In the genomic region with DNA sequence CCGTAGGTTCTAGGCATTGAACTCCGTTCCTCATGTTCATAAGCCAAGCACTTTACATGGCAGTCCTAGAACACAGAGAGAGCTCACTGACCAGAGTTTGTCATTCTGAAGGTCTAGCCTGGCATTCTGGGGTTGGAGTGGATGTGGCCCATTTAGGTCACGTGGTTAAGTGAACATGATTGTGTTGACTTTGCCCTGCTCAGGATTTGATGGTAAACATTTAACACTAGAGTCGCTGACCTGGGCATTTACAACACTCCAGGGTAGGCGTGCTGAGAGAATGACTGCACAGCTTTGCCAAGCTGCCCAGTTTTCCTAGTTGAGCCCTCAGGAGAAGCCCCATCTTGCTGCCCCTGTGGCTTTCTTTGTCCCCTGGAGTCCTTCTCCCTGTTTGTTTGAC, we compare ENCODE assay signal across 18 mouse cellular contexts. TPM values are rescaled to one million over a fixed set of nuclear protein-coding genes. Genes with fewer than 3 reads are reported as not detected.
"Had no signal": no experiment of that assay in that cellular context is flagged by ENCODE, and none has a peak within 500 bp of the region (broad histone marks: within the 10 kb centered on the region; RNA-seq: fewer than 3 reads in every experiment).

No protein-coding gene starts in this region.

- H3K4me3 ChIP-seq: hindbrain, embryonic 15.5 days; left cerebral cortex, adult 2 months; stomach, embryonic 15.5 days had no signal

- H3K9me3 ChIP-seq: hindbrain, embryonic 15.5 days; stomach, embryonic 15.5 days had no signal

- DNase-seq: layer of hippocampus, postnatal 36 days; lung, adult 2 months; lung, postnatal 14 days; lung, postnatal 4 days; midbrain, embryonic 14.5 days; right cerebral cortex, adult 18-20 months; right cerebral cortex, postnatal 14 days; right cerebral cortex, postnatal 4 days; spleen, adult 18-20 months; thymus, postnatal 25 days had no signal

- H3K27ac ChIP-seq: hindbrain, embryonic 15.5 days; kidney, postnatal 0 days; left cerebral cortex, adult 2 months; liver, embryonic 14.5 days; stomach, embryonic 15.5 days had no signal

- H3K9ac ChIP-seq: hindbrain, embryonic 15.5 days; liver, embryonic 14.5 days; stomach, embryonic 15.5 days had no signal

- H3K27me3 ChIP-seq: hindbrain, embryonic 15.5 days; stomach, embryonic 15.5 days had no signal

- H3K36me3 ChIP-seq: hindbrain, embryonic 15.5 days; stomach, embryonic 15.5 days had no signal

- ATAC-seq: intestine, postnatal 0 days had no signal

- H3K4me2 ChIP-seq: hindbrain, embryonic 15.5 days; midbrain, embryonic 11.5 days; stomach, embryonic 15.5 days had no signal

RNA-seq across cellular contexts. Expression of a gene that starts 60.0 kb away (rescaled TPM):
- total RNA-seq: megakaryocyte progenitor cell, adult 5-6 weeks had no signal
